In the genomic region with DNA sequence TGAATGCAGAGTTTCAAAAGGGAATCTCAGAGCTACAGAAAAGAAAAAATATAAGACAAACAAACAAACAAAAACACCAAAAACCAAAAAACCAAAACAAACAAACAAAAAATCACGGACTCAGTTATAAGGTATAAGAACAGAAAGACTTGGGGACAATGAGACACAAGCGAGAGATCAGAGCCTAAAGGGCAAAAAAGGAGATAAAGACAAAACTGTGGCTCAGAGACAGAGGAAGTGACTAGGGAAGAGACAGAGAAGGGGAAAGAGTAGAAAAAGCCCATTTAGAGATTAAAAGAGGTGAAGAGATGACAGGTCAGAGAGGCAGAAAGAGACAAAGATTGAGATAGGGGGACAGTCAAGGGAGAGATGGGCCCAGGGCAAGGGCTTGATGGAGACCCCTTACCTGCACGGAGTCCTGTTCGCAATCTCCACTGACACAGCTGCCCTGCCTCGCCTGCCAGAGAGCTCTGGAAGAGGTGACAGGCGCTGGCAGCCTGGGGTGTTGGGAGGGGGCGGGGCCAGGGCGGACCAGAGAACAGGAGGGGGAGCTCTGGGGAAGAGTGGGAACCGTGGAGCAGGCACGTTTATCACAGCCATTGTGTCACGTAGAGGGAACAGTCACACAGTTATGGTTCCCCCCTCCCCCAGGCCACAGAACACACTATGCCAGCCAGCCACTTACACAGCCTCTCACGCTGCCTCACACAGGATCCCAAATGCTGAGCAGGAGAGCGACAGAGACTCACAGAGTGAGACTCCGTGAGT, we compare ENCODE assay signal across 9 mouse cellular contexts. TPM values are rescaled to one million over a fixed set of nuclear protein-coding genes. Genes with fewer than 3 reads are reported as not detected.
DNase-seq lines count a peak whose midpoint lies in the region; ATAC-seq and TF ChIP-seq lines count a peak whose summit lies in the region.
"Had no signal": no experiment of that assay in that cellular context is flagged by ENCODE, and none has a peak within 500 bp of the region (broad histone marks: within the 10 kb centered on the region; RNA-seq: fewer than 3 reads in every experiment).

TSS of gene Gipr (minus strand) at position 472 of the 768 bp plus-strand sequence.

- ATAC-seq in neural tube, embryonic 11.5 days (ENCODE audit: insufficient read depth, low FRiP score, low TSS enrichment): no peak
- no peak for ATAC-seq in limb, embryonic 11.5 days (ENCODE audit: insufficient number of reproducible peaks, low FRiP score, low TSS enrichment, low read depth)
- no peak for ATAC-seq in neural tube, embryonic 15.5 days (ENCODE audit: low FRiP score)

- no peaks in the 10 kb centered on the region; the same call in 1 of the 2 replicates for H3K4me1 ChIP-seq in neural tube, embryonic 11.5 days (ENCODE audit: control insufficient read depth, insufficient read depth, low read length)
- H3K4me1 ChIP-seq in heart, adult 2 months (ENCODE audit: control insufficient read depth, insufficient read depth, low read length): peaks cover 8% of the 10 kb centered on the region
- H3K4me1 ChIP-seq in limb, embryonic 11.5 days (ENCODE audit: control insufficient read depth, insufficient read depth, low read length): peaks cover 5% of the 10 kb centered on the region
- H3K4me1 ChIP-seq in neural tube, embryonic 15.5 days: peaks cover 17% of the 10 kb centered on the region

- WGBS in neural tube, embryonic 11.5 days: 14% methylated on average over 13 of the region's 14 CpGs
- WGBS in heart, adult 2 months: 12% methylated on average over 14 of the region's 14 CpGs
- 10% methylated on average over 14 of the region's 14 CpGs for WGBS in limb, embryonic 11.5 days
- 8% methylated on average over 14 of the region's 14 CpGs for WGBS in neural tube, embryonic 15.5 days

- H3K27ac ChIP-seq in neural tube, embryonic 11.5 days (ENCODE audit: low read depth, low read length): no peak within 1 kb of the TSS
- peak within 1 kb of the TSS; percentile 57; the same call in 1 of the 2 replicates for H3K27ac ChIP-seq in heart, adult 2 months
- H3K27ac ChIP-seq in limb, embryonic 11.5 days (replicated peaks; ENCODE audit: low read depth, low read length): no peak within 1 kb of the TSS
- H3K27ac ChIP-seq in neural tube, embryonic 15.5 days (replicated peaks): no peak within 1 kb of the TSS

- intact Hi-C loops in heart, adult 2 months (cut with DNase I): no loop called here
- intact Hi-C loops in gastrocnemius, postnatal 36 days (cut with DNase I): no loop called here

- TF ChIP-seq EP300 in heart, adult 2 months (IDR thresholded peaks at IDR 0.05; ENCODE audit: insufficient read depth, low read depth, low read length): no peak

- H3K27me3 ChIP-seq in neural tube, embryonic 11.5 days (ENCODE audit: control insufficient read depth, insufficient read depth, low read length): peaks cover 16% of the 10 kb centered on the region
- H3K27me3 ChIP-seq in heart, adult 2 months (ENCODE audit: control insufficient read depth, insufficient read depth, low read length): no peaks in the 10 kb centered on the region; the same call in 1 of the 2 replicates
- H3K27me3 ChIP-seq in limb, embryonic 11.5 days (ENCODE audit: control insufficient read depth, insufficient read depth, low read length): peaks cover 15% of the 10 kb centered on the region; the same call in 1 of the 2 replicates
- peaks cover 37% of the 10 kb centered on the region for H3K27me3 ChIP-seq in neural tube, embryonic 15.5 days (replicated peaks)

- H3K36me3 ChIP-seq in neural tube, embryonic 11.5 days (ENCODE audit: control insufficient read depth, insufficient read depth, low read length): no peaks in the 10 kb centered on the region
- no peaks in the 10 kb centered on the region for H3K36me3 ChIP-seq in heart, adult 2 months (ENCODE audit: control insufficient read depth, insufficient read depth, low read length)
- no peaks in the 10 kb centered on the region for H3K36me3 ChIP-seq in limb, embryonic 11.5 days (ENCODE audit: control insufficient read depth, insufficient read depth, low read length)
- no peaks in the 10 kb centered on the region for H3K36me3 ChIP-seq in neural tube, embryonic 15.5 days

- no peak within 1 kb of the TSS for H3K4me3 ChIP-seq in neural tube, embryonic 11.5 days (ENCODE audit: low read depth, low read length)
- H3K4me3 ChIP-seq in heart, adult 2 months: no peak within 1 kb of the TSS
- no peak within 1 kb of the TSS for H3K4me3 ChIP-seq in limb, embryonic 11.5 days (ENCODE audit: low read depth, low read length)
- H3K4me3 ChIP-seq in neural tube, embryonic 15.5 days (replicated peaks): no peak within 1 kb of the TSS

- TF ChIP-seq POLR2A in heart, adult 2 months (IDR thresholded peaks at IDR 0.05; ENCODE audit: insufficient read depth, low read depth, low read length): no peak

- DNase-seq in neural tube, embryonic 11.5 days (ENCODE audit: low spot score): peak; percentile 33
- DNase-seq in neural tube, embryonic 10.5 days (ENCODE audit: extremely low spot score, low spot score): no peak
- DNase-seq in heart, adult 2 months: peak; percentile 45 to 56
- no peak for DNase-seq in limb, embryonic 11.5 days (ENCODE audit: low spot score)
- no peak for DNase-seq in right cerebral cortex, postnatal 14 days
- DNase-seq in ovary, postnatal 14 days (ENCODE audit: low spot score): no peak
- no peak for DNase-seq in gastrocnemius, postnatal 36 days

- no peaks in the 10 kb centered on the region for H3K9me3 ChIP-seq in neural tube, embryonic 11.5 days (ENCODE audit: control insufficient read depth, low read length)
- no peaks in the 10 kb centered on the region; the same call in 1 of the 2 replicates for H3K9me3 ChIP-seq in limb, embryonic 11.5 days (ENCODE audit: control insufficient read depth, low read length)
- H3K9me3 ChIP-seq in neural tube, embryonic 15.5 days (replicated peaks): no peaks in the 10 kb centered on the region

- 0 out of 2 replicates have a peak within 1 kb of the TSS, but pooled peaks have one; percentile 2 for H3K4me2 ChIP-seq in neural tube, embryonic 11.5 days (ENCODE audit: low read depth)
- 0 out of 2 replicates have a peak within 1 kb of the TSS, but pooled peaks have one; percentile 1 for H3K4me2 ChIP-seq in limb, embryonic 11.5 days (ENCODE audit: low read depth, severe bottlenecking)
- peak within 1 kb of the TSS; percentile 32 for H3K4me2 ChIP-seq in neural tube, embryonic 15.5 days

- H3K9ac ChIP-seq in neural tube, embryonic 11.5 days (ENCODE audit: low read length): peak within 1 kb of the TSS; percentile 2; the same call in 1 of the 2 replicates
- H3K9ac ChIP-seq in heart, adult 2 months (ENCODE audit: low read depth, low read length): peak within 1 kb of the TSS; percentile 59
- H3K9ac ChIP-seq in limb, embryonic 11.5 days (ENCODE audit: low read length): no peak within 1 kb of the TSS
- 0 out of 2 replicates have a peak within 1 kb of the TSS, but pooled peaks have one; percentile 23 for H3K9ac ChIP-seq in neural tube, embryonic 15.5 days (replicated peaks)

- no peaks in the 10 kb centered on the region for H3K79me2 ChIP-seq in heart, adult 2 months (replicated peaks; ENCODE audit: control insufficient read depth, insufficient read depth, low read length)

- no peak for TF ChIP-seq CTCF in heart, adult 2 months (IDR thresholded peaks at IDR 0.05)

RNA-seq across cellular contexts. Expression of gene Gipr, which starts in this region (rescaled TPM):
- 0.69 and 0.76 TPM in 2 replicates for polyA plus RNA-seq in neural tube, embryonic 11.5 days (2014; fragmentation: Nextera tagmentation; extraction: Ambion mirVana)
- total RNA-seq in heart, adult 2 months (2021): under 1 TPM in 1 of 2 experiments, not detected in 1; 0.16 TPM
- 2.5 and 3.0 TPM in 2 replicates for polyA plus RNA-seq in heart, adult 2 months (2012; rRNA removed)
- polyA plus RNA-seq in limb, embryonic 11.5 days (2014; fragmentation: Nextera tagmentation; extraction: Ambion mirVana): 0.23 TPM in 1 of 2 replicates, not detected in the other
- polyA plus RNA-seq in neural tube, embryonic 15.5 days (2015; fragmentation: Nextera tagmentation; extraction: Ambion mirVana): 1.2 and 2.1 TPM in 2 replicates
- not detected for total RNA-seq in gastrocnemius, postnatal 36 days (2021)
- polyA plus RNA-seq: inflammation-experienced regulatory T-cells, adult 6 months had no signal

Comparison
In these comparisons a context has a peak if more than half of its experiments do, and no peak if none do; other contexts are left out.
1. Peak in DNase-seq, H3K9ac ChIP-seq and H3K4me2 ChIP-seq in neural tube, embryonic 11.5 days; RNA of the gene not detected or under 1 TPM.
2. DNase-seq: peak in heart, adult 2 months (2 of 2); none in neural tube, embryonic 10.5 days (single experiment), limb, embryonic 11.5 days (single experiment), right cerebral cortex, postnatal 14 days (single experiment), ovary, postnatal 14 days (single experiment) and gastrocnemius, postnatal 36 days (0 of 2).
3. Peak in every context shown above with its lines, with median percentiles within 50 percentile points of each other: H3K4me2 ChIP-seq.